Mouse (Mus musculus) cortical plate, adult 2 months (tissue): ENCODE data around the gene Mmel1.

Experiments
- CTCF ChIP-seq: fragments of 200-500 bp; IDR thresholded peaks from 2 replicates; pipeline ENCODE4 v1.5.1; 2011; ENCODE audit warnings: mild to moderate bottlenecking, control low read depth, low read length; ENCODE audit not compliant: insufficient read depth; ENCODE audit errors: extremely low read depth
- POLR2A ChIP-seq: fragments of 200-500 bp; IDR thresholded peaks from 2 replicates; pipeline ENCODE4 v1.6.1; 2011; ENCODE audit warnings: mild to moderate bottlenecking, low read length, control low read depth; ENCODE audit not compliant: insufficient read depth; ENCODE audit errors: extremely low read depth

DNA sequence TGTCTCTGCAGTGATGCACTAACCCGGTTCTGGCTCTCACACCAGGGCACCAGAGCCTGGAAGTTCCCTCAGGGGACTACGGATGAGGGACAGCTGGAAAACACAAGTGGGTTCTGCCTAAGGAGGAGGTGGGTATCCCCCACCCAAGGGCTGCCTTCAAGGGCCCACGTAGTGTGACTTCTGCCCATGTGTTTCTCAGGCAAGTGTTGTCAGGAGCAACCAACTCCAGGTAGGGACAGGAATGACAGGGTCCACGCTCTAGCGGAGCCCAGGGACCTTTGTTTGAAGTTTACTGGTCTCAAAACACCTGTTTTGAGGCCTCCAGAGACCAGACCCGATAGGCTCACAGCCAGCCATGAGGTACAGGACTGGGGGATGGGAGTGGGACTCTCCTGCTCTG is 3.8 kb downstream of the Mmel1 start:
- TF ChIP-seq CTCF, result no peak
- no peak for TF ChIP-seq POLR2A
